Mouse (Mus musculus) inflammation-experienced regulatory T-cells, adult 16 weeks (primary cell): Measurements from ENCODE around the gene Rassf1. TPM values are rescaled to one million over a fixed set of nuclear protein-coding genes. Genes with fewer than 3 reads are reported as not detected.

Source experiments
- polyA plus RNA-seq: library from polyadenylated mRNA; unstranded; fragments of 100-300 nt; shearing (Covaris generic); gene quantifications from one replicate; pipeline ENCODE4 v1.2.1, GENCODE M21; 2017

Rassf1 gene
- 91.3 TPM for polyA plus RNA-seq

GRCm38 (mm10) chr9:107551117-107551889 is at the start of gene Rassf1:
Gene Rassf1 (plus strand): TSS chr9:107551555.

GRCm38 (mm10) chr9:107533791-107534407 is 17.5 kb upstream of the Rassf1 start, which contains the start of gene Tmem115:
Gene Tmem115 (plus strand): TSS chr9:107533945.

GRCm38 (mm10) chr9:107541474-107542351 is 9.6 kb upstream of the Rassf1 start, which contains the start of the genes Cyb561d2 and Nprl2:
Gene Cyb561d2 (minus strand): TSS chr9:107542193.
Gene Nprl2 (plus strand): TSS chr9:107542226.

GRCm38 (mm10) chr9:107547026-107547425 is 4.3 kb upstream of the Rassf1 start, which contains the start of gene Zmynd10:
Gene Zmynd10 (plus strand): TSS chr9:107547298.

GRCm38 (mm10) chr9:107563029-107563581 is 11.8 kb downstream of the Rassf1 start, which contains the start of gene Tusc2:
Gene Tusc2 (plus strand): TSS chr9:107563255.

GRCm38 (mm10) chr9:107567702-107568319 is 16.5 kb downstream of the Rassf1 start, which contains the start of gene Hyal2:
Gene Hyal2 (plus strand): TSS chr9:107567945.

GRCm38 (mm10) chr9:107576357-107577107 is 25.2 kb downstream of the Rassf1 start, which contains the start of gene Hyal1:
Gene Hyal1 (plus strand): TSS chr9:107576927.

GRCm38 (mm10) chr9:107578587-107578986 is 27.2 kb downstream of the Rassf1 start, which contains the start of gene Naa80:
Gene Naa80 (plus strand): TSS chr9:107578887.

GRCm38 (mm10) chr9:107580501-107581317 is 29.4 kb downstream of the Rassf1 start, which contains the start of gene Hyal3:
Gene Hyal3 (plus strand): TSS chr9:107580818.

GRCm38 (mm10) chr9:107586974-107587832 is 35.8 kb downstream of the Rassf1 start, which contains the start of gene Ifrd2:
Gene Ifrd2 (plus strand): TSS chr9:107587642.

GRCm38 (mm10) chr9:107608741-107609432 is 57.5 kb downstream of the Rassf1 start, which contains the start of gene Sema3b:
Gene Sema3b (minus strand): TSS chr9:107609229.

Other genes with a start within 250 kb of the Rassf1 start
- 26.2 TPM for gene Hemk1, start 213.2 kb upstream of the Rassf1 start, polyA plus RNA-seq
- 2.4 TPM for gene 6430571L13Rik, start 211.0 kb upstream of the Rassf1 start, polyA plus RNA-seq
- gene Cacna2d2, start 151.9 kb upstream of the Rassf1 start, polyA plus RNA-seq: 0.87 TPM
- 63.5 TPM for gene Tmem115, start 17.6 kb upstream of the Rassf1 start, polyA plus RNA-seq
- gene Cyb561d2, start 9.4 kb upstream of the Rassf1 start, polyA plus RNA-seq: 62.6 TPM
- gene Nprl2, start 9.3 kb upstream of the Rassf1 start, polyA plus RNA-seq: 68.1 TPM
- gene Zmynd10, start 4.3 kb upstream of the Rassf1 start, polyA plus RNA-seq: 4.1 TPM
- 13.4 TPM for gene Tusc2, start 11.7 kb downstream of the Rassf1 start, polyA plus RNA-seq
- gene Hyal2, start 16.4 kb downstream of the Rassf1 start, polyA plus RNA-seq: 17.7 TPM
- 6.9 TPM for gene Hyal1, start 25.4 kb downstream of the Rassf1 start, polyA plus RNA-seq
- 26.1 TPM for gene Naa80, start 27.3 kb downstream of the Rassf1 start, polyA plus RNA-seq
- gene Hyal3, start 29.3 kb downstream of the Rassf1 start, polyA plus RNA-seq: 0.85 TPM
- gene Ifrd2, start 36.1 kb downstream of the Rassf1 start, polyA plus RNA-seq: 24.9 TPM
- not detected for gene Sema3b, start 57.7 kb downstream of the Rassf1 start, polyA plus RNA-seq
- 327 TPM for gene Gnai2, start 83.8 kb downstream of the Rassf1 start, polyA plus RNA-seq
- gene Slc38a3, start 118.0 kb downstream of the Rassf1 start, polyA plus RNA-seq: not detected
- gene Gnat1, start 128.2 kb downstream of the Rassf1 start, polyA plus RNA-seq: 0.77 TPM
- gene Sema3f, start 158.9 kb downstream of the Rassf1 start, polyA plus RNA-seq: not detected
- 360 TPM for gene Rbm5, start 219.4 kb downstream of the Rassf1 start, polyA plus RNA-seq